ENCODE assay signal across 8 mouse cellular contexts in the genomic region with DNA sequence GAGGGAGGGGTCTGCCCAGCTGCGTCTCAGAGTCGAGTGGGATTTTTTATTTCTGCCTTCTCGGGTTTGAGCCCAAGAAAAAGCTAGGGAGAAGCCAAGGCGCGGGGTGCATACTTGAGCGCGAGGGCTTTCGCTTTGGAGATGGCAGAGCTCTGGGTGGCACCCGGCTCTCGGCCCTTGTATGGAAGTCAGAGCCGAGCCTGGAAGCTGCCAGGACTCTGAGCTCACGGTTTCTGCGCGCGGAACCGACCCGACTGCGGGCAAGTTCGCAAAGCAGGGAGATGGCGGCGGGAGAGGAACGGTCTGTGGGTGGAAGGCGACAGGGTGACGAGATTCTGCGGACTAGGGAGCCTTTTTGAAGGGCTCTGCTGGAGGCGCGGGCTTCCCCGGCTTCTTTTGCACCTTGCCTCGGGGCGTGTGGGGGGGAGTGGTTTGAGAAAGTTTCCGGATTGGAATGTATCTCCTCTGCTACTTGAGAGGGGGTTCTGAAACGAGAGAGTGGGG. TPM values are rescaled to one million over a fixed set of nuclear protein-coding genes. Genes with fewer than 3 reads are reported as not detected.
DNase-seq lines count a peak whose midpoint lies in the region; ATAC-seq lines count a peak whose summit lies in the region.

No protein-coding gene starts in this region.

- H3K36me3 ChIP-seq in limb, embryonic 12.5 days: no peaks in the 10 kb centered on the region
- no peaks in the 10 kb centered on the region; the same call in 1 of the 2 replicates for H3K36me3 ChIP-seq in neural tube, embryonic 11.5 days (ENCODE audit: control insufficient read depth, insufficient read depth, low read length)

- no peak for ATAC-seq in limb, embryonic 12.5 days (ENCODE audit: insufficient number of reproducible peaks, insufficient read depth, low FRiP score, low TSS enrichment, low read depth)
- no peak for ATAC-seq in neural tube, embryonic 11.5 days (ENCODE audit: insufficient read depth, low FRiP score, low TSS enrichment)

- H3K27me3 ChIP-seq in limb, embryonic 12.5 days: peaks cover 68% of the 10 kb centered on the region
- H3K27me3 ChIP-seq in neural tube, embryonic 11.5 days (ENCODE audit: control insufficient read depth, insufficient read depth, low read length): 0 out of 2 replicates have a peak, but pooled peaks cover 6% of the 10 kb centered on the region

- H3K9me3 ChIP-seq in limb, embryonic 12.5 days: no peaks in the 10 kb centered on the region
- H3K9me3 ChIP-seq in neural tube, embryonic 11.5 days (ENCODE audit: control insufficient read depth, low read length): no peaks in the 10 kb centered on the region

- H3K9ac ChIP-seq in limb, embryonic 12.5 days (replicated peaks): peak overlapping the region; percentile 44; the same call in 1 of the 2 replicates
- peak overlapping the region; percentile 49 for H3K9ac ChIP-seq in neural tube, embryonic 11.5 days (ENCODE audit: low read length)

- H3K4me2 ChIP-seq in limb, embryonic 12.5 days: peak overlapping the region; percentile 87
- peak overlapping the region; percentile 95 for H3K4me2 ChIP-seq in neural tube, embryonic 11.5 days (ENCODE audit: low read depth)

- H3K4me1 ChIP-seq in limb, embryonic 12.5 days (replicated peaks): peaks cover 47% of the 10 kb centered on the region
- H3K4me1 ChIP-seq in neural tube, embryonic 11.5 days (ENCODE audit: control insufficient read depth, insufficient read depth, low read length): peaks cover 16% of the 10 kb centered on the region

- DNase-seq in urinary bladder, adult 18-20 months (ENCODE audit: low spot score in 2 of 2): peak; percentile 6 to 46
- no peak for DNase-seq in urinary bladder, postnatal 4 days (ENCODE audit: low spot score in 2 of 2)
- DNase-seq in embryo, embryonic 9.5 days (ENCODE audit: extremely low spot score): peak; percentile 42
- peak; percentile 33 for DNase-seq in heart, postnatal 4 days
- DNase-seq in neural tube, embryonic 11.5 days (ENCODE audit: low spot score): peak; percentile 38
- DNase-seq in layer of hippocampus, adult 18-20 months (ENCODE audit: low spot score in 2 of 2): no peak
- no peak for DNase-seq in gastrocnemius, postnatal 25 days

- H3K4me3 ChIP-seq in limb, embryonic 12.5 days (replicated peaks): peak overlapping the region; percentile 65
- H3K4me3 ChIP-seq in neural tube, embryonic 11.5 days (ENCODE audit: low read depth, low read length): peak overlapping the region; percentile 72

- WGBS in limb, embryonic 12.5 days: under 1% methylated on average over 32 of the region's 32 CpGs
- 0% methylated on average over 32 of the region's 32 CpGs for WGBS in neural tube, embryonic 11.5 days

- no peak overlapping the region for H3K27ac ChIP-seq in limb, embryonic 12.5 days
- H3K27ac ChIP-seq in neural tube, embryonic 11.5 days (ENCODE audit: low read depth, low read length): no peak overlapping the region

RNA-seq across cellular contexts. Expression of a gene that starts 1.2 kb away (rescaled TPM):
- total RNA-seq in heart, postnatal 4 days (2021): 10 to 100 TPM; 15.9 to 19.4 TPM
- polyA plus RNA-seq in limb, embryonic 12.5 days (2016; fragmentation: Nextera tagmentation; extraction: Ambion mirVana): 2.7 and 2.8 TPM in 2 replicates
- 6.1 and 7.4 TPM in 2 replicates for polyA plus RNA-seq in neural tube, embryonic 11.5 days (2014; fragmentation: Nextera tagmentation; extraction: Ambion mirVana)
- 10 to 100 TPM; 20.4 to 20.5 TPM for total RNA-seq in layer of hippocampus, adult 18-20 months (2021)
- 1 to 10 TPM; 2.0 to 5.8 TPM for total RNA-seq in gastrocnemius, postnatal 25 days (2021)

Comparison
In these comparisons a context has a peak if more than half of its experiments do, and no peak if none do; other contexts are left out.
1. DNase-seq: peak in urinary bladder, adult 18-20 months (2 of 2), embryo, embryonic 9.5 days (single experiment), heart, postnatal 4 days (single experiment) and neural tube, embryonic 11.5 days (single experiment); none in urinary bladder, postnatal 4 days (0 of 2), layer of hippocampus, adult 18-20 months (0 of 2) and gastrocnemius, postnatal 25 days (single experiment).